Mouse (Mus musculus) kidney, adult 2 months (tissue): ENCODE data around the gene Dcaf8. TPM values are rescaled to one million over a fixed set of nuclear protein-coding genes. Genes with fewer than 3 reads are reported as not detected.

Experiments used
- DNase-seq: peaks from one replicate; pipeline ENCODE4 v3.0.0; 2021
- H3K27ac ChIP-seq: fragments of 200-500 bp; 2 replicates; pipeline ENCODE4 v1.5.1; 2012; ENCODE audit warnings: low read depth, low read length, control low read depth, inconsistent platforms; ENCODE audit not compliant: insufficient read depth
- H3K27me3 ChIP-seq: fragments of 200-500 bp; replicated peaks from 2 replicates; pipeline ENCODE4 v1.6.1; 2012; ENCODE audit warnings: mild to moderate bottlenecking, moderate library complexity, low read length, inconsistent platforms; ENCODE audit not compliant: control insufficient read depth, insufficient read depth
- H3K36me3 ChIP-seq: fragments of 200-500 bp; 2 replicates; pipeline ENCODE4 v1.6.1; 2012; ENCODE audit warnings: mild to moderate bottlenecking, moderate library complexity, low read length, inconsistent platforms; ENCODE audit not compliant: control insufficient read depth, insufficient read depth
- H3K4me1 ChIP-seq: fragments of 200-500 bp; 2 replicates; pipeline ENCODE4 v1.6.1; 2011; ENCODE audit warnings: low read length; ENCODE audit not compliant: control insufficient read depth, insufficient read depth
- H3K4me3 ChIP-seq: fragments of 200-500 bp; 2 replicates; pipeline ENCODE4 v1.5.1; 2011; ENCODE audit warnings: mild to moderate bottlenecking, low read depth, low read length, control low read depth; ENCODE audit not compliant: insufficient read depth
- CTCF ChIP-seq: fragments of 200-500 bp; conservative IDR thresholded peaks from 2 replicates; pipeline ENCODE4 v1.5.1; 2011; ENCODE audit warnings: low read depth, mild to moderate bottlenecking, control low read depth, low read length, moderate library complexity, mixed read lengths; ENCODE audit not compliant: insufficient read depth, insufficient read length
- POLR2A ChIP-seq: fragments of 200-500 bp; IDR thresholded peaks from one replicate; pipeline ENCODE4 v1.6.1; 2011; ENCODE audit warnings: low read depth, low read length, control low read depth
- WGBS: fragments of 180-500 bp; shearing (Covaris S2); methylation state at CpG from one replicate; pipeline ENCODE4 v1.1.7; 2018; 5-methylcytosine and 5-hydroxymethylcytosine counted together
- polyA plus RNA-seq: library from polyadenylated mRNA; depleted of rRNA; stranded (reverse); fragments of >200 nt; gene quantifications from 2 replicates; pipeline ENCODE4 v1.2.3, GENCODE M21; 2012

Gene Dcaf8
- polyA plus RNA-seq, 1 experiment = 95.1 TPM

GRCm38 (mm10) chr1:172119720-172120119 lies 28.2 kb upstream of the Dcaf8 start:
- WGBS = 28% methylated on average over 3 of the region's 3 CpGs
- Histone ChIP-seq H3K4me1 (no peaks in the 10 kb centered on the region; the same call in 1 of the 2 replicates), H3K4me3 (no peak overlapping the region), H3K36me3 (peaks cover 28% of the 10 kb centered on the region), H3K27ac (no peak overlapping the region), H3K27me3 (no peaks in the 10 kb centered on the region)
- DNase-seq = peak; percentile 79
- TF ChIP-seq POLR2A (no peak), CTCF (peak; percentile 75)

- peaks cover 17% of the 10 kb centered on the region for H3K36me3 ChIP-seq
- no peak for DNase-seq
- no peak overlapping the region for H3K27ac ChIP-seq
- no peak overlapping the region for H3K4me3 ChIP-seq
- TF ChIP-seq CTCF (no peak), POLR2A (no peak)
- peaks cover 4% of the 10 kb centered on the region; the same call in 1 of the 2 replicates for H3K4me1 ChIP-seq
- no peaks in the 10 kb centered on the region for H3K27me3 ChIP-seq
- WGBS = 40% methylated on average over 2 of the region's 2 CpGs
These were observed 25.2 kb upstream of the Dcaf8 start for GRCm38 (mm10) chr1:172122671-172123070.

- no peak for TF ChIP-seq CTCF
- no peak for TF ChIP-seq POLR2A
- Histone ChIP-seq H3K27ac (no peak overlapping the region), H3K36me3 (peaks cover 17% of the 10 kb centered on the region), H3K4me3 (no peak overlapping the region), H3K27me3 (no peaks in the 10 kb centered on the region), H3K4me1 (peaks cover 5% of the 10 kb centered on the region; the same call in 1 of the 2 replicates)
- 74% methylated on average over 6 of the region's 6 CpGs for WGBS
- no peak for DNase-seq
These were observed 23.3 kb upstream of the Dcaf8 start for GRCm38 (mm10) chr1:172124572-172124971.

GRCm38 (mm10) chr1:172126376-172127347 lies 21.2 kb upstream of the Dcaf8 start, which contains the start of gene Pex19:
Pex19 (plus strand) TSS chr1:172126755.
- under 1% methylated on average over 42 of the region's 42 CpGs for WGBS
- Histone ChIP-seq H3K4me1 (peaks cover 5% of the 10 kb centered on the region; the same call in 1 of the 2 replicates), H3K36me3 (peaks cover 7% of the 10 kb centered on the region), H3K27me3 (no peaks in the 10 kb centered on the region), H3K27ac (peak within 1 kb of the TSS; percentile 62), H3K4me3 (peak within 1 kb of the TSS; percentile 78)
- DNase-seq = peak; percentile 88
- TF ChIP-seq POLR2A = peak; percentile 51
- TF ChIP-seq CTCF = no peak

- peak overlapping the region; percentile 78 for H3K4me3 ChIP-seq
- H3K27me3 ChIP-seq = no peaks in the 10 kb centered on the region
- TF ChIP-seq CTCF (no peak), POLR2A (no peak)
- peak; percentile 65 for DNase-seq
- peaks cover 3% of the 10 kb centered on the region for H3K36me3 ChIP-seq
- 11% methylated on average over 5 of the region's 5 CpGs for WGBS
- H3K27ac ChIP-seq = 0 out of 2 replicates have a peak overlapping the region, but pooled peaks have one; percentile 8
- H3K4me1 ChIP-seq = peaks cover 5% of the 10 kb centered on the region; the same call in 1 of the 2 replicates
These were observed 20.4 kb upstream of the Dcaf8 start for GRCm38 (mm10) chr1:172127487-172127886.

GRCm38 (mm10) chr1:172128563-172128962 lies 19.3 kb upstream of the Dcaf8 start:
- no peak for TF ChIP-seq CTCF
- no peak for TF ChIP-seq POLR2A

GRCm38 (mm10) chr1:172129108-172129507 lies 18.8 kb upstream of the Dcaf8 start:
- Histone ChIP-seq H3K4me3 (no peak overlapping the region), H3K27me3 (no peaks in the 10 kb centered on the region), H3K27ac (no peak overlapping the region), H3K4me1 (peaks cover 5% of the 10 kb centered on the region; the same call in 1 of the 2 replicates), H3K36me3 (peaks cover 5% of the 10 kb centered on the region)
- peak; percentile 24 for DNase-seq
- WGBS = 31% methylated on average over 2 of the region's 2 CpGs
- TF ChIP-seq POLR2A = no peak
- peak; percentile 47; the same call in 1 of the 2 replicates for TF ChIP-seq CTCF

More at GRCm38 (mm10) chr1:172128563-172128962, 19.3 kb upstream of the Dcaf8 start:
- H3K27ac ChIP-seq = no peak overlapping the region
- H3K4me3 ChIP-seq = no peak overlapping the region
- H3K4me1 ChIP-seq = peaks cover 5% of the 10 kb centered on the region; the same call in 1 of the 2 replicates
- H3K27me3 ChIP-seq = no peaks in the 10 kb centered on the region
- no peak for DNase-seq
- peaks cover 5% of the 10 kb centered on the region for H3K36me3 ChIP-seq
- WGBS = 90% methylated on average over 15 of the region's 15 CpGs
